Mouse (Mus musculus) thymus, adult 2 months (tissue): ENCODE data around the gene Dhps.

ENCODE experiments used
- CTCF ChIP-seq: fragments of 200-500 bp; IDR thresholded peaks from 2 replicates; pipeline ENCODE4 v1.5.1; 2012; ENCODE audit warnings: mild to moderate bottlenecking, control low read depth, low read length, moderate library complexity, borderline replicate concordance; ENCODE audit not compliant: control insufficient read depth, poor library complexity, insufficient read depth; ENCODE audit errors: extremely low read depth
- POLR2A ChIP-seq: fragments of 200-500 bp; IDR thresholded peaks from 2 replicates; pipeline ENCODE4 v1.6.1; 2012; ENCODE audit warnings: mild to moderate bottlenecking, low read length, control low read depth, moderate library complexity; ENCODE audit not compliant: control insufficient read depth, poor library complexity, insufficient read depth; ENCODE audit errors: extremely low read depth

- TF ChIP-seq POLR2A (no peak), CTCF (no peak)
Measured at GRCm38 (mm10) chr8:85027516-85027855, 44.1 kb upstream of the Dhps start.
